Mouse (Mus musculus): ENCODE data around the gene Il2.
A peak's percentile ranks its signal among the peaks of the same experiment; 100 is the strongest.

GRCm38 (mm10) chr3:37154396-37154795, 28.6 kb upstream of the Il2 start:
- TF ChIP-seq CTCF (IDR thresholded peaks at IDR 0.05; ENCODE audit: low read depth) (peak; percentile 32; the same call in 1 of the 2 replicates), EP300 (IDR thresholded peaks at IDR 0.05; ENCODE audit: low read depth) (no peak)
